Comparison of ENCODE assay signal across 20 mouse cellular contexts in the genomic region with DNA sequence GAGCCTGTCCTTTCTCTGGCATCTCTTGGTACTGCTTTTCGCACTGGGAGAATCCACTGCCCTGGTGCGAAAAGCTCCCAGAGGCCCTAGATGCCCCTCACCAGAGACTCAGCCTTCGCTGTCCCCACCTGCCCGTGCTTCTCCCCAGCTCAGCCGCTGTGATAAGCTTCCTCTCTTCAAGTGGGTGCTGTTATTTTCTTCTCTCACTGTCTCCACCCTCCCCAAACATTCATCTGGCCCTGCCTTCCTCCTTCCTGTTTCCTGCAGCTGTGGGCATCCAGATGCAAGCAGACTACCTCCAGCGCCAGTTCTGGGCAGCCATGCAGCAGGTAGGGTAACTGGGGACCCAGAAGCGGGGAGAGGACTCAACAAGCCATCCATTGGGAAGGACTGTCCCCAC. TPM values are rescaled to one million over a fixed set of nuclear protein-coding genes. Genes with fewer than 3 reads are reported as not detected.
A peak's percentile ranks its signal among the peaks of the same experiment; 100 is the strongest.
DNase-seq lines count a peak whose midpoint lies in the region; ATAC-seq lines count a peak whose summit lies in the region.
"Had no signal": no experiment of that assay in that cellular context is flagged by ENCODE, and none has a peak within 500 bp of the region (broad histone marks: within the 10 kb centered on the region; RNA-seq: fewer than 3 reads in every experiment).

No protein-coding gene starts in this region.

- H3K4me1 ChIP-seq in midbrain, embryonic 10.5 days = peaks cover 62% of the 10 kb centered on the region
- 0 out of 2 replicates have a peak, but pooled peaks cover 2% of the 10 kb centered on the region for H3K4me1 ChIP-seq in midbrain, embryonic 14.5 days (ENCODE audit: control insufficient read depth, insufficient read depth, low read length)
- H3K4me1 ChIP-seq: liver, embryonic 13.5 days had no signal

- ATAC-seq in midbrain, embryonic 14.5 days (ENCODE audit: low FRiP score, low TSS enrichment) = no peak
- peak; percentile 50 for ATAC-seq in megakaryocyte progenitor cell, adult 5-6 weeks (replicated peaks; ENCODE audit: poor library complexity)
- ATAC-seq: midbrain, embryonic 16.5 days had no signal

- no peak for DNase-seq in midbrain, embryonic 10.5 days (ENCODE audit: low spot score)
- DNase-seq in midbrain, embryonic 14.5 days = no peak
- peak; percentile 26 for DNase-seq in MEL-GATA-1-ER (ENCODE audit: extremely low read depth, low read depth)
- DNase-seq in thymus, postnatal 25 days = peak; percentile 79
- DNase-seq in cerebellum, adult 8-10 months = no peak
- no peak for DNase-seq in kidney, postnatal 14 days
- DNase-seq in urinary bladder, adult 18-20 months (ENCODE audit: low spot score in 2 of 2) = no peak
- DNase-seq: adrenal gland, postnatal 10 days; cerebellum, postnatal 14 days; heart, adult 11 months; heart, postnatal 14 days; left cerebral cortex, postnatal 4 days; liver, embryonic 13.5 days; lung, postnatal 10 days; retina, postnatal 1 day had no signal

- H3K27ac ChIP-seq in midbrain, embryonic 10.5 days (replicated peaks) = peak overlapping the region; percentile 39
- H3K27ac ChIP-seq in midbrain, embryonic 14.5 days (replicated peaks; ENCODE audit: low read depth, low read length) = no peak overlapping the region
- H3K27ac ChIP-seq: forebrain, embryonic 12.5 days; kidney, postnatal 0 days; liver, embryonic 13.5 days; neural tube, embryonic 12.5 days had no signal

- 84% methylated on average over 7 of the region's 7 CpGs for WGBS in midbrain, embryonic 10.5 days
- 83% methylated on average over 7 of the region's 7 CpGs for WGBS in midbrain, embryonic 14.5 days

- H3K9ac ChIP-seq in midbrain, embryonic 14.5 days (replicated peaks; ENCODE audit: low read length) = no peak overlapping the region
- H3K9ac ChIP-seq: forebrain, embryonic 12.5 days; liver, embryonic 13.5 days; neural tube, embryonic 12.5 days had no signal

- H3K4me2 ChIP-seq in midbrain, embryonic 14.5 days (ENCODE audit: low read length) = no peak overlapping the region
- H3K4me2 ChIP-seq: forebrain, embryonic 12.5 days; liver, embryonic 13.5 days; neural tube, embryonic 12.5 days had no signal

- H3K9me3 ChIP-seq in midbrain, embryonic 10.5 days (replicated peaks) = no peaks in the 10 kb centered on the region
- H3K9me3 ChIP-seq in midbrain, embryonic 14.5 days (ENCODE audit: control insufficient read depth, low read length) = no peaks in the 10 kb centered on the region
- H3K9me3 ChIP-seq: forebrain, embryonic 12.5 days; liver, embryonic 13.5 days; neural tube, embryonic 12.5 days had no signal

- H3K36me3 ChIP-seq in midbrain, embryonic 10.5 days = no peaks in the 10 kb centered on the region
- H3K36me3 ChIP-seq in midbrain, embryonic 14.5 days (ENCODE audit: control insufficient read depth, insufficient read depth, low read length) = no peaks in the 10 kb centered on the region
- H3K36me3 ChIP-seq: forebrain, embryonic 12.5 days; liver, embryonic 13.5 days; neural tube, embryonic 12.5 days had no signal

- H3K4me3 ChIP-seq in midbrain, embryonic 10.5 days = no peak overlapping the region
- H3K4me3 ChIP-seq in midbrain, embryonic 14.5 days (replicated peaks; ENCODE audit: low read depth, low read length) = no peak overlapping the region
- H3K4me3 ChIP-seq: forebrain, embryonic 12.5 days; liver, embryonic 13.5 days; neural tube, embryonic 12.5 days had no signal

- H3K27me3 ChIP-seq in midbrain, embryonic 10.5 days (ENCODE audit: low read depth, poor library complexity, severe bottlenecking) = peaks cover 65% of the 10 kb centered on the region
- H3K27me3 ChIP-seq in midbrain, embryonic 14.5 days (ENCODE audit: control insufficient read depth, insufficient read depth, low read length) = no peaks in the 10 kb centered on the region

RNA-seq across cellular contexts. Expression of a gene that starts 5.6 kb away (rescaled TPM):
- 0.25 and 0.26 TPM in 2 replicates for polyA plus RNA-seq in midbrain, embryonic 10.5 days (2016; fragmentation: Nextera tagmentation; extraction: Ambion mirVana)
- 6.5 and 10.5 TPM in 2 replicates for polyA plus RNA-seq in midbrain, embryonic 14.5 days (2014; fragmentation: Nextera tagmentation; extraction: Ambion mirVana)
- 0.24 and 0.44 TPM in 2 replicates for total RNA-seq in megakaryocyte progenitor cell, adult 5-6 weeks (2015)
- total RNA-seq in megakaryocyte progenitor cell, adult 5-6 weeks (2017) = 0.03 and 0.08 TPM in 2 replicates
- polyA plus RNA-seq: liver, embryonic 13.5 days had no signal

Comparison
In these comparisons a context has a peak if more than half of its experiments do, and no peak if none do; other contexts are left out.
1. DNase-seq: peak in MEL-GATA-1-ER (single experiment) and thymus, postnatal 25 days (single experiment); none in midbrain, embryonic 10.5 days (single experiment), midbrain, embryonic 14.5 days (single experiment), cerebellum, adult 8-10 months (single experiment), kidney, postnatal 14 days (single experiment) and urinary bladder, adult 18-20 months (0 of 2).